Mouse (Mus musculus): ENCODE data around the gene Atg13. TPM values are rescaled to one million over a fixed set of nuclear protein-coding genes. Genes with fewer than 3 reads are reported as not detected.

Atg13 gene
- polyA plus RNA-seq, 1 experiment from 2014 or later, result 20.7 TPM

DNA sequence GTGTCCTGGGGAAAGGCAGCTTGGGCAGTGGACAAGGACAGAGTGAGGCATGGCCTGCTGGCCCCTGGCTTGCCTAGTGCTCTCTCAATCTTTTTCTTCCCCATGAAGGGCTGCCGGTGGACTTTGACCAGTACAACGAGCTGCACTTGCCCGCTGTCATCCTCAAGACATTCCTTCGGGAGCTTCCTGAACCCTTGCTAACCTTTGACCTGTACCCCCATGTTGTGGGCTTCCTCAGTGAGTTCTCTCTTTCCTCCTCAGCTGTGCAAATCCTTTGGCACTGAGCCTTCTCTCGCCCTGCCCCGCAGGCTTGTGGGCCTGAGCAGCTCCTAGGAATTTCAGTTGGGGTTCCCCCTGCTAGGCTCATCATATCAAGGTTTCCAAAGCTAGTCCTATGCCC, 40.3 kb downstream of the Atg13 start:
- 96% methylated on average over 6 of the region's 6 CpGs for WGBS (ENCODE audit: missing documents)
- H3K4me3 ChIP-seq (ENCODE audit: inconsistent target), result no peak overlapping the region
- H3K36me3 ChIP-seq (ENCODE audit: inconsistent target), result peaks cover 67% of the 10 kb centered on the region
- no peaks in the 10 kb centered on the region for H3K79me2 ChIP-seq (ENCODE audit: inconsistent target)
- H3K27ac ChIP-seq, result no peak overlapping the region

DNA sequence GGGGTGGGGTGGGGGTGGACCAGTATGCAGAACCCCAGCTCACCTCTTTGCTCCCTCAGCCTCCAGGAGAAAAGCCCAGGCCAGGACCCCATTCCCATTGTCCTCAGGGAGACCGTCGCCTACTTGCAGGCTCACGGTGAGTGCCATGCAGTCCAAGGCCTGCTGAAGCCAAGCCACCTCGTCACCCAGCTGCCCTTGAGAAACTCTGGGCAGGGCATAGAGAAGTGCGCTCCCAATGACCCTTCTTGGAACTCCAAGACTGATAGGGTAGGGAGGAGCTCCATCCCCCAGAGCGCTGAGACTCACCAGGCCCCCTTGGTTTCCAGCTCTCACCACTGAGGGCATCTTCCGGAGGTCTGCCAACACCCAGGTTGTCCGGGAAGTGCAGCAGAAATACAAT, 41.0 kb downstream of the Atg13 start:
- H3K4me3 ChIP-seq (ENCODE audit: inconsistent target), result no peak overlapping the region
- no peaks in the 10 kb centered on the region for H3K79me2 ChIP-seq (ENCODE audit: inconsistent target)
- peaks cover 66% of the 10 kb centered on the region for H3K36me3 ChIP-seq (ENCODE audit: inconsistent target)
- H3K27ac ChIP-seq, result no peak overlapping the region
- 93% methylated on average over 8 of the region's 8 CpGs for WGBS (ENCODE audit: missing documents)

DNA sequence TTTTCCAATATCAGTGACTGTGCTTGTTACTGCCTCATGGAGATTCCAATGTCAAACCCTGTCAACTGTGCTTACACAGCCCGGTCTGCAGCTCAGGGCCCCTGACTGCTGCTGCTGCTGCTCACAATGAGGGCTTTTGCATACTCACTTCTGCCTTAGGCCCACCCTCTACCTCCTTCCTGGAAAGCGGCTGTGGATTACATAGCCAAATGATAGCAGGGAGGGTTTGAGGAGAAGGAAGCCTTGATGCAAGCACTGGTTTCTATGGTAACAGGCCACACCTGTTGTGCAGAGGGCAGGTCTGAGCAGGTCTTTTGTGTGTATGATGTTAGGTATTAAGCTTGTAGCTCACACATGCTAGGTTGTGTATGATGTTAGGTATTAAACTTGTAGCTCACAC, 42.6 kb downstream of the Atg13 start:
- H3K36me3 ChIP-seq (ENCODE audit: inconsistent target), result peaks cover 78% of the 10 kb centered on the region

DNA sequence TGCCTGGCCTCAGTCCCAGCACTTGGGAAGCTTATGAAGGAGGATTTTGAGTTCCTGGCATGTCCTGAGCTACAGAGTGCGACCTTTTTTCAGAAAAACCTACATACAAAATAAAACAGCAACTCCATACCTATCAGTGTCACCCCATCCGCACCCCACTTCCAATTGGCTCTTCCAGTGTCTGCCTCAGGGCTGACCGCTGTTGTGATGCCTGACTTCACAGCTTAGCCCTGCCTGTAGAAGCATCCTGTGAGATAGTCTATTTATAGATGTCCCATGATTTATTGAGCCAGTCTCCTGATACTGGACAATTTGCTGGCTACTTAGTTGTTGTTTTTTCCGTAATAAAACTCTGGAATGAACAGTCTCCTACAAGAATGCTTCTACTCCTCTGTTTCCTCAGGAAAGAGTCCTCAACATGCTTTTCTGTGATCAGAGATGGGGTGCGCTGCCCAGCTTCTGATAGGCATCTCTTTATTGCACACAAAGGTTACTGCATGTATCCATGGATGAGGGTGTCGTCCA, 43.9 kb downstream of the Atg13 start:
- Histone ChIP-seq H3K79me2 (ENCODE audit: inconsistent target) (no peaks in the 10 kb centered on the region), H3K4me3 (ENCODE audit: inconsistent target) (no peak overlapping the region)
- 97% methylated on average over 6 of the region's 6 CpGs for WGBS (ENCODE audit: missing documents)

More for the DNA sequence above, 42.6 kb downstream of the Atg13 start:
- Histone ChIP-seq H3K4me3 (ENCODE audit: inconsistent target) (no peak overlapping the region), H3K79me2 (ENCODE audit: inconsistent target) (no peaks in the 10 kb centered on the region), H3K27ac (no peak overlapping the region)
- 88% methylated on average over 2 of the region's 2 CpGs for WGBS (ENCODE audit: missing documents)

DNA sequence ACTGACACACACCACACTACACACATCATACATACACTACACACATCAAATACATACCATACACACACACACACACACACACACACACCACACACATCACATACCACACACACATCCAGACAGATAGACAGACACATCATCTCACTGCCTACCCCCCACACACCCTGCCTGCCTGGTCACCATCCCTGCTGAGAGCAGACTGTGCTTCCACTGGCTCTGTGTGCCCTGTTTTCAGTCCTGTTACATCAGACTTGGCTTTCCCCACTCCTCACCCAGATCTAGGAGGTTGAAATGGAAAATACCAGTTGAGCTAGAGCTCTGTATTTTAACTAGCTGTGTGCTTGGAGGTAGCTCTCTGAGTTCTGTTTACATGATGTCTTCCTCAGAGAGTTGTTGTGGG, 45.6 kb downstream of the Atg13 start:
- H3K36me3 ChIP-seq (ENCODE audit: inconsistent target), result peaks cover 70% of the 10 kb centered on the region

More for the DNA sequence above, 43.9 kb downstream of the Atg13 start:
- peaks cover 80% of the 10 kb centered on the region for H3K36me3 ChIP-seq (ENCODE audit: inconsistent target)
- H3K27ac ChIP-seq, result no peak overlapping the region

DNA sequence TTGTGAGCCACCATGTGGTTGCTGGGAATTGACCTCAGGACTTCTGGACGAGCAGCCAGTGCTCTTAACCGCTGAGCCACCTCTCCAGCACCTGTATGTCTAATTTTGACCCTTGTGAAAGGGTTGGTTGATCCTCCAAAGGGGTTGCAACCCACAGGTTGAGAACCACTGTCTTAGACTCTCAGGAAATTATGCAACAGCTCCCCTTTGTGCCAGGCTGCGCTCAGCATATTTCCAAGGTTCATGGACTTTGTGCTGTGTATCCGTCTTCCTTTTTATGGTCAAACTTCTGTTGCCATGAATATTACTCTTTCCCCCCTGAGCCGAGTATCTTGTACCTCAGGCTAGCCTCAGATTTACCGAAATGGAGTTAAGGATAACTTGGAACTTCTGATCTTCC, 49.4 kb downstream of the Atg13 start:
- H3K36me3 ChIP-seq (ENCODE audit: inconsistent target), result peaks cover 70% of the 10 kb centered on the region
- no peak overlapping the region for H3K4me3 ChIP-seq (ENCODE audit: inconsistent target)
- H3K79me2 ChIP-seq (ENCODE audit: inconsistent target), result no peaks in the 10 kb centered on the region
- no peak overlapping the region for H3K27ac ChIP-seq
- 71% methylated on average over 6 of the region's 6 CpGs for WGBS (ENCODE audit: missing documents)

More for the DNA sequence above, 45.6 kb downstream of the Atg13 start:
- no peaks in the 10 kb centered on the region for H3K79me2 ChIP-seq (ENCODE audit: inconsistent target)
- H3K27ac ChIP-seq, result no peak overlapping the region
- no peak overlapping the region for H3K4me3 ChIP-seq (ENCODE audit: inconsistent target)

DNA sequence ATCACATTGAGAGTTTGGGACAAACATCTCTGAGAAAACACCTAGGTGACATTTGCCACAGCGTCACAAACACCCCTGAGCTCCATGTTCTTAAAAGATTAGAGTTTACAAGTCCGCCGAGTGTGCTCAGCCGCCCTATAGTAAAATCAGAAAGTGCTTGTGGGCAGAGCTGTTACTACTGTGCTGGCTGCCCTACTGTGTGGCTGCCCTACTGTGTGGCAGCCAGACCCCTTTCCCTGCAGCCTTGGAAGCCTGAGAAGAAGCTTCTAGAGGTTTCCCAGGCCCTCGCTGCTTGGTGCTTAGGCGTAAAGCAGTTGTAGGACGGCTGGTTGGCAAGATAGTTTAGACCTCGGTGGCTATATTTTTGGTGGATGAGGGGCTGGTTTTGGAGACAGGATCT, 50.7 kb downstream of the Atg13 start:
- Histone ChIP-seq H3K79me2 (ENCODE audit: inconsistent target) (peaks cover 7% of the 10 kb centered on the region; the same call in 1 of the 2 replicates), H3K4me3 (ENCODE audit: inconsistent target) (no peak overlapping the region), H3K27ac (no peak overlapping the region), H3K36me3 (ENCODE audit: inconsistent target) (peaks cover 72% of the 10 kb centered on the region)
- 98% methylated on average over 8 of the region's 8 CpGs for WGBS (ENCODE audit: missing documents)

DNA sequence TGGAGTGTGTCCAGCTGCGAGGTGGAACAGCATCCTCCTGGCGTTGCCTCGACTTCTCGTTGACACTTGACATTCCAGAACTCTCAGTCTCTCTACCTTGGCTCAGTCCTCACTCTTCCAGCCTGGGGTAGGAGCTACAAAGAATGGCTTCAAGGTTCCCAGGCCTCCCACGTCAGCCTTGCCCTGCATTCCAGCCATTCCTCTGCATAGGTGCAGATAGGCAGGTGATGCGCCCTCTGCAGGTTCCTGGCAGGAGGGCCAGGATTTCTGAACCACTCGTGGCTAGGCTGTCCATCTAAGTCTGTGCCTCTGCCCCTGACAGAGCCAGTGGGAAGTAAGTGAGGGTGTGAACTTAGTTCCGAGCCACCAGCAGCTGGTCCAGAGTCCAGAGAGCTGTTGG, 53.6 kb downstream of the Atg13 start:
- Histone ChIP-seq H3K79me2 (ENCODE audit: inconsistent target) (peaks cover 36% of the 10 kb centered on the region), H3K36me3 (ENCODE audit: inconsistent target) (peaks cover 72% of the 10 kb centered on the region), H3K4me3 (ENCODE audit: inconsistent target) (no peak overlapping the region), H3K27ac (no peak overlapping the region)
- 98% methylated on average over 6 of the region's 8 CpGs for WGBS (ENCODE audit: missing documents)

DNA sequence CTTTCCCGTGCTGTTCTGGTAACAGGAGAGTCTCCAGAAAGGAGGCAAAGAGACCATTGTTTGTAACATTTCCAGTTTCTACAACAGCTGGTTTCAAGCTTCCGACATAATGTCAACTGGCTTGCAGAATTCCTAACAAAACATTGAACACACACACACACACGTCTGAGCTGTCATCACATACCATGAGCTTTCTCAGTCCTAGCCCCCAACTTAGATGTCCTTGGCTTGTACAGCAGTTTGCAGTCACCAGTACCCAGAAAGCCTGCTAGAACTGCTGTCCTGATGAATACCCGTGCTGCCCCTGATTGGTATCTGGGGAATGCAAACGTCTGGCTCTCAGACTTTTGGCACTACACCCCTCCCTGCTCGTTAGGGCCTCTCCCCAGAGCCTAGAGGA, 54.5 kb downstream of the Atg13 start:
- Histone ChIP-seq H3K79me2 (ENCODE audit: inconsistent target) (peaks cover 46% of the 10 kb centered on the region), H3K27ac (no peak overlapping the region), H3K4me3 (ENCODE audit: inconsistent target) (no peak overlapping the region), H3K36me3 (ENCODE audit: inconsistent target) (peaks cover 72% of the 10 kb centered on the region)
- 92% methylated on average over 6 of the region's 6 CpGs for WGBS (ENCODE audit: missing documents)

DNA sequence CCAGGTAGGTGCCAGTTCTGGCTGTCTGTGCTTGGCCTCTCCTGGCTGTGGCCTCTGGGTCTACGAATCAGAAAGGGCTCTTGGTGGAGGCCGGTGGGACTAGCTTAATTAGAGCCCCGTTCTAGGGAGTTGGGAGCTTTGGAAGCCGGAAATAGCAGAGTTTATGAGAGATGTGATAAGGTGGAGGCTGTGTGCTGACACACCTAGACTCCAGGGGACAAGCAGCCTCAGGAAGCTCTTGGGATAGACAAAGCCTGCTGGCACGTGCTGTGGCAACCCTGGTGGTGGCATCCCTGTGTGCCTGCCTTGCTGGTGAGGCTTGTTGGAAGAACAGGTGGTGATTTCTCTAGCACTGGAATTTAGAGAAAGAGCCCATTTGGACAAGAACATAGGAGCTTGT, 55.0 kb downstream of the Atg13 start:
- H3K79me2 ChIP-seq (ENCODE audit: inconsistent target), result peaks cover 50% of the 10 kb centered on the region
- 90% methylated on average over 5 of the region's 5 CpGs for WGBS (ENCODE audit: missing documents)
- no peak overlapping the region for H3K27ac ChIP-seq
- no peak overlapping the region for H3K4me3 ChIP-seq (ENCODE audit: inconsistent target)
- H3K36me3 ChIP-seq (ENCODE audit: inconsistent target), result peaks cover 72% of the 10 kb centered on the region

DNA sequence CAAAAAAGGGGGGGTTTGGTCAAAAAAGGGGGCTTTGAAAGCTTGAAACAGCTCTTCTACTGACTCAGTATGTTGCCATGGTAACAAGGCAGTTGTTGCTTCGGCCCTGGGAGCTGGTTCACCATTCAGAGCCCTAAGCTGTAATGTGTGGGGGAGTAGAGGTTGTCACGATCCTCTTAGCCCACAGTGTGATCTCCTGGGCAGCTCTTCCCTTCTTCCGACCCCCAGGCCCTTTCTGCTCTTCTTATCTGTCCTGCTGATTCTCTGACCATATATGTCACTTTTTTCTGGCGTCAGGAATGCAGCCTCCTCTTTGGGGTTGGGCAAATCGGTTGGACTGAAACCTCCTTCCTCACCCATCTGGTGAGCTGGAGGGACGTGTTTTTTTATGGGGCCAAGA, 57.5 kb downstream of the Atg13 start:
- Histone ChIP-seq H3K79me2 (ENCODE audit: inconsistent target) (peaks cover 71% of the 10 kb centered on the region), H3K27ac (no peak overlapping the region), H3K36me3 (ENCODE audit: inconsistent target) (peaks cover 49% of the 10 kb centered on the region), H3K4me3 (ENCODE audit: inconsistent target) (no peak overlapping the region)
- WGBS (ENCODE audit: missing documents), result 86% methylated on average over 6 of the region's 6 CpGs

DNA sequence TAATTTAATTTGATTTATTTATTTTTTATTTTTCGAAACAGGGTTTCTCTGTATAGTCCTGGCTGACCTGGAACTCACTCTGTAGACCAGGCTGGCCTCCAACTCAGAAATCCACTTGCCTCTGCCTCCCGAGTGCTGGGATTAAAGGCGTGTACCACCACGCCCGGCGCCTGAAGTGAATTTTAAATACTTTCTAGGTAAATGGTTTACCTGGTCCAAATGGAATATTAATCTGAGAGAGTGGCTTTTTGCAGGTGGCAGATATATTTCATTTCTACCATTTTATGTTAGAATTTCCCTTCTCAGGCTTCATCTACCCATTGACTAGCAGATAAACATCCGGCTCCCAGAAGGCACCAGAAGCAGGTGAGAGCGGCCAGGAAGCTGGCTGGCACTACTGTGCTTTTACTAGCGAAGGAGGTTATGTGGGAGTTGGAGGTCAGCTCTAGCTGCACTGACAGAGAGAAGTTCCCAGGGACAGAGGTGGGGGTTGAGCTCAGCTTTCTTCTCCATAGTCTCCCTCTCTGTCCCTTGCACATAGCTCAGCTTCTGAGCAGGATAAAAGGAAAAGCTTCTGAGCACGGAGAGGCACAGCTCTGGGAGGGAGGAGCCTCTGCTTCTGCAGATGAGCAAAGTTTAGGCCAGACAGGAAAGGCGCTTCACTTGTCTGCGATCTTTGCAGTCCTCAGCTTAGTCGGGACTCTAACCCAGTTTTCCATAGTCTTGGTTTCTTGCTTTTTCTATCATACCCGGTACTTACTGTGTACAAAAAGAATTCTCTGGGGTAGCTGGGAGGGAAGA, 58.7 kb downstream of the Atg13 start:
- 95% methylated on average over 14 of the region's 14 CpGs for WGBS (ENCODE audit: missing documents)
- H3K79me2 ChIP-seq (ENCODE audit: inconsistent target), result peaks cover 80% of the 10 kb centered on the region
- no peak overlapping the region for H3K4me3 ChIP-seq (ENCODE audit: inconsistent target)
- no peak overlapping the region for H3K27ac ChIP-seq
- H3K36me3 ChIP-seq (ENCODE audit: inconsistent target), result peaks cover 49% of the 10 kb centered on the region

DNA sequence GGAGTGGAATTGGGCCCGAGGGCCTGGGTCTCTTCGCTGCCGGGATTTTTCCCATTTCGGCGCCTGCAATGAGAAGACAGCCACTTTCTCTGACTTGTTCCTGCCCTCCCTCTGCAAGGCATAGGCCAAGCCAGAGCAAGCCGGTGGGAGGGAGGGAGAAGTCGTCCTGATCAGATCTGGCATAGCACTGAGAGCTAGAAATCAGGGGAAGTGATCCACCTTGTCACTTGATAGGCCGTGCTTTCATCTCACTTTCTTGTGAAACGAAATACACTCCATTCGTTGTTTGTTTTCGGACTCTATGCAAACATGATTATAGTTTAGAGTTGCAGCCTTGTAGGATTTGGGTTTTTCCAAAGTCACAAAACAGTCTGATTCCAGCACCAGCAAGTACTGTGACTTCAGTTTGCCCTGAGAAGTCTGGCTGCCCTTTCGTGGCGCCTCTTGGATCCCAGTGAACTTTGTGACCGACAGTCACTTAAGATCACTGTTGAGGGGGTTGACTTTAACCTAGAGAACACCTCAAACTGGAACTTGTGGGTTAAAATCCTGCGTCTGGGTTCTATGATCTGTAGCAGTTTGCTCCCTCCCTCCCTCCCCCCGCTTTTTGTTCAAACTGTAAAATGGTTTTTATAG, 59.9 kb downstream of the Atg13 start:
- H3K4me3 ChIP-seq (ENCODE audit: inconsistent target), result peak overlapping the region; percentile 100
- H3K27ac ChIP-seq, result peak overlapping the region; percentile 92
- WGBS (ENCODE audit: missing documents), result 4% methylated on average over 16 of the region's 16 CpGs
- H3K36me3 ChIP-seq (ENCODE audit: inconsistent target), result peaks cover 49% of the 10 kb centered on the region
- H3K79me2 ChIP-seq (ENCODE audit: inconsistent target), result peaks cover 80% of the 10 kb centered on the region

DNA sequence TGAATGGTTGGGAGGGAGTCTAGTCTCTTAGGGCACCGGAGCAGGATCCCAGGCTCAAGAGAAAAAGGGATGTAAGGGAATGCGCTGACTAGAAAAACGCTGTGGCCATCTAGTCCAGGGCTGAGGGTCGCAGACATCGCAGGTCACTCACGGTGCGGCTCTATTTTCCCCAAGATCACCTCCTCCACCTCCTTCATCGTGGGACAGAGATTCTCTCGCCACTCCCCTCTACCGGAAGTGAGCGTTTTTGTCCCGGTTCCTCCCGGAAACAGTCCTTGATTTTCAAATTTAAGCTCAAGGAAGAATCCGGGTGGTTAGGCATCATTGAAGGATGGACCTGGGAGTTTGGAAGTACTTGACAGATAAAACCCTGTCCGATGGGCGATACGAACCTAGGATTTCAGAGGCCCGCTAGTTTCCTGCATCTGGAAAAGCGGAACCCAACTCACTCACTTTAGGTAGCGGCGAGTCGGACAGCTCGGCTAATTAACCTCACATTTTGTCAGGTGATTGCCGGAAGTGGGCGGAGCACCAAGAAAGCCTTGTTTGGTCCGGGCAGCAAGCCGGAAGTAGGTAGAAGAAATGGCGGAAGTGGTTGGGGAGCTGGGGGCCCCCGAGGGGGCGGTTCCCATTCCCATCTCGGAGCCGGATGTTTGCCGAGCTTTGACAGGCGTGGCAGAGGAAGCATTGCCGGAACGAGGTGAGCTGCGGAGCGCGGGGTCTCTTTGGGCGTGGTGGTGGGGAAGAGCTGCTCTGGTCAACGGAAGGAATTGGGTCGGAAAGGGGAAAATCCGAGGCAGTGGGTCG, 60.6 kb downstream of the Atg13 start, which contains the start of the genes Zfp408 and Arhgap1:
TSS of gene Zfp408 (minus strand) at position 239 of the 807 bp plus-strand sequence.
TSS of gene Arhgap1 (plus strand) at position 308 of the 807 bp plus-strand sequence.
- WGBS (ENCODE audit: missing documents), result under 1% methylated on average over 44 of the region's 44 CpGs
- peaks cover 73% of the 10 kb centered on the region for H3K79me2 ChIP-seq (ENCODE audit: inconsistent target)
- H3K27ac ChIP-seq, result peak within 1 kb of the TSS; percentile 92
- peak within 1 kb of the TSS; percentile 100 for H3K4me3 ChIP-seq (ENCODE audit: inconsistent target)
- peaks cover 49% of the 10 kb centered on the region for H3K36me3 ChIP-seq (ENCODE audit: inconsistent target)
